Mouse (Mus musculus): Measurements from ENCODE around the gene Rpusd4. TPM values are rescaled to one million over a fixed set of nuclear protein-coding genes. Genes with fewer than 3 reads are reported as not detected.

Gene Rpusd4
- polyA plus RNA-seq (2014; fragmentation: Illumina TruSeq; extraction: RNeasy Lipid Tissue Mini Kit (QIAGEN cat#74804); ENCODE audit: insufficient read depth, low read depth, low replicate concordance) = 13.8 TPM

GRCm38 (mm10) chr9:35267146-35267975, at the start of gene Rpusd4, which contains the start of gene Fam118b:
Rpusd4 (plus strand) TSS chr9:35267865.
Fam118b (minus strand) TSS chr9:35267805.

Other genes with a start within 250 kb of the Rpusd4 start
- gene St3gal4, start 148.6 kb upstream of the Rpusd4 start, polyA plus RNA-seq (2014; fragmentation: Illumina TruSeq; extraction: RNeasy Lipid Tissue Mini Kit (QIAGEN cat#74804); ENCODE audit: insufficient read depth, low read depth, low replicate concordance) = 35.1 TPM
- gene Dcps, start 91.8 kb upstream of the Rpusd4 start, polyA plus RNA-seq (2014; fragmentation: Illumina TruSeq; extraction: RNeasy Lipid Tissue Mini Kit (QIAGEN cat#74804); ENCODE audit: insufficient read depth, low read depth, low replicate concordance) = 27.4 TPM
- gene Srpr, start 67.7 kb upstream of the Rpusd4 start, polyA plus RNA-seq (2014; fragmentation: Illumina TruSeq; extraction: RNeasy Lipid Tissue Mini Kit (QIAGEN cat#74804); ENCODE audit: insufficient read depth, low read depth, low replicate concordance) = 61.6 TPM
- gene Tirap, start 67.6 kb upstream of the Rpusd4 start, polyA plus RNA-seq (2014; fragmentation: Illumina TruSeq; extraction: RNeasy Lipid Tissue Mini Kit (QIAGEN cat#74804); ENCODE audit: insufficient read depth, low read depth, low replicate concordance) = 3.4 TPM
- 16.0 TPM for gene Foxred1, start 56.8 kb upstream of the Rpusd4 start, polyA plus RNA-seq (2014; fragmentation: Illumina TruSeq; extraction: RNeasy Lipid Tissue Mini Kit (QIAGEN cat#74804); ENCODE audit: insufficient read depth, low read depth, low replicate concordance)
- 15.4 TPM for gene Fam118b, start 60 bp upstream of the Rpusd4 start, polyA plus RNA-seq (2014; fragmentation: Illumina TruSeq; extraction: RNeasy Lipid Tissue Mini Kit (QIAGEN cat#74804); ENCODE audit: insufficient read depth, low read depth, low replicate concordance)
- gene Cdon, start 153.3 kb downstream of the Rpusd4 start, polyA plus RNA-seq (2014; fragmentation: Illumina TruSeq; extraction: RNeasy Lipid Tissue Mini Kit (QIAGEN cat#74804); ENCODE audit: insufficient read depth, low read depth, low replicate concordance) = 3.2 TPM

Measured in lung, adult 10 weeks (tissue).